In genomic region chr19:24665771-24666170, GRCm38 (mm10) we compare ENCODE assay signal across 18 mouse cellular contexts. TPM values are rescaled to one million over a fixed set of nuclear protein-coding genes. Genes with fewer than 3 reads are reported as not detected.
"Had no signal": no experiment of that assay in that cellular context is flagged by ENCODE, and none has a peak within 500 bp of the region (broad histone marks: within the 10 kb centered on the region; RNA-seq: fewer than 3 reads in every experiment).

No protein-coding gene starts in this region.

- DNase-seq: kidney, adult 11 months; kidney, postnatal 10 days; left cerebral cortex, postnatal 4 days; liver, embryonic 13.5 days; lung, adult 2 months; lung, postnatal 14 days; lung, postnatal 4 days; midbrain, embryonic 14.5 days; right cerebral cortex, adult 18-20 months; right cerebral cortex, postnatal 14 days; right cerebral cortex, postnatal 4 days; thymus, postnatal 36 days had no signal

- H3K4me1 ChIP-seq: intestine, embryonic 15.5 days; limb, embryonic 12.5 days; limb, embryonic 15.5 days; liver, embryonic 13.5 days had no signal

- H3K36me3 ChIP-seq: intestine, embryonic 15.5 days; limb, embryonic 12.5 days; limb, embryonic 15.5 days; liver, embryonic 13.5 days had no signal

- H3K27me3 ChIP-seq: intestine, embryonic 15.5 days; limb, embryonic 12.5 days; limb, embryonic 15.5 days; liver, embryonic 13.5 days had no signal

- H3K4me3 ChIP-seq: intestine, embryonic 15.5 days; limb, embryonic 12.5 days; limb, embryonic 15.5 days; liver, embryonic 13.5 days had no signal

- H3K9ac ChIP-seq: intestine, embryonic 15.5 days; limb, embryonic 12.5 days; limb, embryonic 15.5 days; liver, embryonic 13.5 days had no signal

- H3K27ac ChIP-seq: intestine, embryonic 15.5 days; limb, embryonic 12.5 days; limb, embryonic 15.5 days; liver, embryonic 13.5 days; stomach, postnatal 0 days had no signal

RNA-seq across cellular contexts. Expression of gene Tmem252, which starts 8.0 kb away (rescaled TPM):
- total RNA-seq: megakaryocyte progenitor cell, adult 5-6 weeks; megakaryocyte-erythroid progenitor cell, adult 5-6 weeks had no signal
